Mouse (Mus musculus): ENCODE results near the gene Cela3b. TPM values are rescaled to one million over a fixed set of nuclear protein-coding genes. Genes with fewer than 3 reads are reported as not detected.

The Cela3b gene
- total and polyA plus RNA-seq, 3 experiments, result not detected

- Histone ChIP-seq H3K27me3 (replicated peaks) (peaks cover 6% of the 10 kb centered on the region), H3K79me2 (replicated peaks; ENCODE audit: control insufficient read depth, extremely low read depth, insufficient read depth, poor library complexity, severe bottlenecking) (no peaks in the 10 kb centered on the region), H3K4me3 (replicated peaks in 1 of 3; ENCODE audit: low read depth in 2 of 3, low read length in 2 of 3, poor library complexity in 1 of 3) (no peak overlapping the region), H3K9me3 (replicated peaks; ENCODE audit: low read length) (peaks cover 2% of the 10 kb centered on the region), H3K27ac (ENCODE audit: insufficient read depth, low read depth) (no peak overlapping the region), H3K36me3 (replicated peaks in 1 of 2; ENCODE audit: control insufficient read depth in 1 of 2, insufficient read depth in 1 of 2, low read length in 1 of 2) (peaks cover 0 to 10% of the 10 kb centered on the region in 2 experiments), H3K9ac (ENCODE audit: insufficient read depth, low read depth) (no peak overlapping the region), H3K4me2 (ENCODE audit: insufficient read depth, low read depth, poor library complexity, severe bottlenecking) (no peak overlapping the region), H3K4me1 (ENCODE audit: control insufficient read depth in 1 of 2, insufficient read depth in 2 of 2) (peaks cover 8 to 17% of the 10 kb centered on the region in 2 experiments)
- no peak for TF ChIP-seq TBP (conservative IDR thresholded peaks at IDR 0.05; ENCODE audit: low read depth, low read length)
- no peak for TF ChIP-seq IRF4 (IDR thresholded peaks at IDR 0.05; ENCODE audit: low read depth, low read length)
- no peak for TF ChIP-seq CTCF (conservative IDR thresholded peaks at IDR 0.05 in 1 of 2, IDR thresholded peaks at IDR 0.05 in 1 of 2; ENCODE audit: low read depth in 2 of 2, low read length in 2 of 2)
- no peak for TF ChIP-seq POLR2A (IDR thresholded peaks at IDR 0.05; ENCODE audit: low read depth, low read length)
- no peak for TF ChIP-seq ELF1 (IDR thresholded peaks at IDR 0.05; ENCODE audit: low read depth, low read length)
- no peak for TF ChIP-seq UBTF (IDR thresholded peaks at IDR 0.05; ENCODE audit: low read depth, low read length)
- TF ChIP-seq USF1 (IDR thresholded peaks at IDR 0.05; ENCODE audit: low read depth, low read length), result no peak
- no peak for TF ChIP-seq ZNF384 (IDR thresholded peaks at IDR 0.05; ENCODE audit: low read depth, low read length)
- no peak for TF ChIP-seq MEF2A (IDR thresholded peaks at IDR 0.05; ENCODE audit: borderline replicate concordance, low read depth, low read length)
- TF ChIP-seq ETS1 (conservative IDR thresholded peaks at IDR 0.05; ENCODE audit: low read depth, low read length), result no peak
- TF ChIP-seq TCF12 (IDR thresholded peaks at IDR 0.05; ENCODE audit: low read depth, low read length), result no peak
- no peak for TF ChIP-seq SMC3 (IDR thresholded peaks at IDR 0.05; ENCODE audit: low read depth, low read length)
- TF ChIP-seq NRF1 (IDR thresholded peaks at IDR 0.05; ENCODE audit: low read depth, low read length), result no peak
- TF ChIP-seq RCOR1 (conservative IDR thresholded peaks at IDR 0.05; ENCODE audit: low read depth, low read length), result no peak
- no peak for TF ChIP-seq NELFE (IDR thresholded peaks at IDR 0.05; ENCODE audit: low read depth, low read length)
- TF ChIP-seq RAD21 (IDR thresholded peaks at IDR 0.05; ENCODE audit: low read depth, low read length), result no peak
- no peak for TF ChIP-seq ZC3H11A (IDR thresholded peaks at IDR 0.05; ENCODE audit: low read depth, low read length)
- TF ChIP-seq BHLHE40 (IDR thresholded peaks at IDR 0.05; ENCODE audit: low read depth, low read length), result no peak
- dilution Hi-C loops (cut with MboI; ENCODE audit: extremely low pct_ligation_motif_present, extremely low pct_unique_long_range_greater_than_20kb, low sequenced_read_pairs), result no loop called here
- no peak for DNase-seq (ENCODE audit: extremely low read depth)
- in situ Hi-C loops (cut with MboI; ENCODE audit: low pct_ligation_motif_present, low pct_unique_long_range_greater_than_20kb, low sequenced_read_pairs), result no loop called here
Observed at GRCm38 (mm10) chr4:137473240-137473639, 42.9 kb upstream of the Cela3b start.

DNA sequence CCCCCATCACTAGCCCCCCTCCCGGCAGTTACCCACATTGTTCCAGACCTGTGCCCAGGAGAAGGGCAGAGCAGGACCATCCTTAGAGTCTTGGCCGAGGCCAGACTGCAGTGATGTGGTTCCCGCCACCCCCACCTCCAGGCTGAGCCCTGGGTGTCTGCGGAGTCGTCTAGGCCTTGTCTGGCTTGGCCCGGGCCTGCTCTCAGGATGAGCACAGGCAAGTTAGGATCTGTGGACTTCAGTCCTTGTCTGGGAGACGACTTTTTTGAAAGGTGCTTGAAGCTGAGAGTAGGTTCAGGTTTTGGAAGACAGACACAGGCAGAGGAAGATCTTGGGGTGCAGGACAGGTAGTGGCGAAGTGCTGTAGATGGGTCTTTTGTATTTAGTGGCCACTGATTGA, 41.0 kb upstream of the Cela3b start:
- no peak overlapping the region for H3K9ac ChIP-seq (ENCODE audit: insufficient read depth, low read depth)
- TF ChIP-seq SIN3A (IDR thresholded peaks at IDR 0.05; ENCODE audit: low read length), result no peak
- no peak for TF ChIP-seq IRF4 (IDR thresholded peaks at IDR 0.05; ENCODE audit: low read depth, low read length)
- TF ChIP-seq ZNF384 (IDR thresholded peaks at IDR 0.05; ENCODE audit: low read depth, low read length), result no peak
- TF ChIP-seq HCFC1 (IDR thresholded peaks at IDR 0.05; ENCODE audit: low read depth, low read length), result no peak
- TF ChIP-seq TCF12 (IDR thresholded peaks at IDR 0.05; ENCODE audit: low read depth, low read length), result no peak
- TF ChIP-seq NRF1 (IDR thresholded peaks at IDR 0.05; ENCODE audit: low read depth, low read length), result no peak
- TF ChIP-seq BHLHE40 (IDR thresholded peaks at IDR 0.05; ENCODE audit: low read depth, low read length), result no peak
- no peak for TF ChIP-seq ZKSCAN1 (IDR thresholded peaks at IDR 0.05; ENCODE audit: borderline replicate concordance, low read depth, low read length)
- no peak for TF ChIP-seq JUN (IDR thresholded peaks at IDR 0.05; ENCODE audit: insufficient read depth, low read depth, low read length)
- H3K4me2 ChIP-seq (ENCODE audit: insufficient read depth, low read depth, poor library complexity, severe bottlenecking), result no peak overlapping the region
- no peak overlapping the region for H3K4me3 ChIP-seq (replicated peaks in 1 of 3; ENCODE audit: low read depth in 2 of 3, low read length in 2 of 3, poor library complexity in 1 of 3)
- peaks cover 2% of the 10 kb centered on the region for H3K9me3 ChIP-seq (replicated peaks; ENCODE audit: low read length)
- dilution Hi-C loops (cut with MboI; ENCODE audit: extremely low pct_ligation_motif_present, extremely low pct_unique_long_range_greater_than_20kb, low sequenced_read_pairs), result no loop called here
- peaks cover 0 to 10% of the 10 kb centered on the region in 2 experiments for H3K36me3 ChIP-seq (replicated peaks in 1 of 2; ENCODE audit: control insufficient read depth in 1 of 2, insufficient read depth in 1 of 2, low read length in 1 of 2)
- H3K4me1 ChIP-seq (ENCODE audit: control insufficient read depth in 1 of 2, insufficient read depth in 2 of 2), result peaks cover 11 to 27% of the 10 kb centered on the region in 2 experiments
- in situ Hi-C loops (cut with MboI; ENCODE audit: low pct_ligation_motif_present, low pct_unique_long_range_greater_than_20kb, low sequenced_read_pairs), result no loop called here
- H3K27me3 ChIP-seq (replicated peaks), result peaks cover 15% of the 10 kb centered on the region
- H3K27ac ChIP-seq (ENCODE audit: insufficient read depth, low read depth), result no peak overlapping the region
- no peak for DNase-seq (ENCODE audit: extremely low read depth)
- H3K79me2 ChIP-seq (replicated peaks; ENCODE audit: control insufficient read depth, extremely low read depth, insufficient read depth, poor library complexity, severe bottlenecking), result no peaks in the 10 kb centered on the region
